Mouse (Mus musculus) spleen, adult 2 months (tissue): ENCODE data around the gene Hlx.

Experiments
- CTCF ChIP-seq: fragments of 200-500 bp; IDR thresholded peaks from 2 replicates; pipeline ENCODE4 v1.5.1; 2011; ENCODE audit warnings: mild to moderate bottlenecking, inconsistent platforms; ENCODE audit not compliant: insufficient read depth, insufficient read length, insufficient replicate concordance; ENCODE audit errors: extremely low read depth
- POLR2A ChIP-seq: fragments of 200-500 bp; IDR thresholded peaks from 2 replicates; pipeline ENCODE4 v1.6.1; 2011; ENCODE audit warnings: low read depth, low read length, inconsistent platforms

DNA sequence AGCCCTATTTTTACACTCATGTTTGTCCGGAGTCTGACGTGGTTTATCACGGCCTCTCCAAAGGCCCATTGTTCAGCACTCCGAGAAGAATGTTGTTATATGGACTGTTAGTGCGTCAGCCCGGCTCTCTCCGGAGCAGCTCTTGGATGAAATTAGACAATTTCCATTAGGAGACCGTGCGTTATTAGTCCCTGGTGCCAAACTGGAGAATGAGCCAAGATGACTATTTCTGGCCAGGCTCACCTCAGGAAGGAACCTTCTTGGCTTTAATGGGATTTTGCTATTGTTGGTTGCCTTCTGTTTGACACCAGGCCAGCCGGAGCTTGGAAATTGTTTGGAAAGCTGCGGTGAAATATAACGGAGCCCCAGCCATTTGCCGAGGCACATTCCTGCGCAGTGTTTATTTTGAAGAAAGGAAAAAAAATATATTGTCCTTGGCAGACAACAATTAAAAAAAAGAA lies 16.3 kb upstream of the Hlx start:
- no peak for TF ChIP-seq POLR2A
- no peak for TF ChIP-seq CTCF
